Mouse (Mus musculus): ENCODE measurements around the gene Pitpnc1. TPM values are rescaled to one million over a fixed set of nuclear protein-coding genes. Genes with fewer than 3 reads are reported as not detected.
"Not testable (repeated sequence)": the region's sequence is repeated elsewhere in the genome, so short reads cannot be mapped to it uniquely, and the experiment has no call there.

Gene Pitpnc1
- polyA plus RNA-seq (2014; fragmentation: Nextera tagmentation; extraction: Ambion mirVana) = 26.8 and 32.3 TPM in 2 replicates

- WGBS = 0% methylated on average over 37 of the region's 37 CpGs
- peak within 1 kb of the TSS; percentile 85 for H3K27ac ChIP-seq (ENCODE audit: low read depth, low read length)
- H3K36me3 ChIP-seq (ENCODE audit: control insufficient read depth, insufficient read depth, low read length) = no peaks in the 10 kb centered on the region
- H3K4me3 ChIP-seq (ENCODE audit: low read depth, low read length) = peak within 1 kb of the TSS; percentile 85
- H3K9me3 ChIP-seq (ENCODE audit: control insufficient read depth, low read length) = no peaks in the 10 kb centered on the region
- H3K9ac ChIP-seq (ENCODE audit: low read depth, low read length) = peak within 1 kb of the TSS; percentile 84
- peak within 1 kb of the TSS; percentile 85 for H3K4me2 ChIP-seq (replicated peaks; ENCODE audit: low read depth, low read length)
- ATAC-seq (ENCODE audit: low FRiP score) (peak; percentile 89), DNase-seq (ENCODE audit: low spot score) (peak; percentile 90)
- no peaks in the 10 kb centered on the region for H3K27me3 ChIP-seq (ENCODE audit: control insufficient read depth, insufficient read depth, low read length)
- H3K4me1 ChIP-seq (replicated peaks; ENCODE audit: control insufficient read depth, insufficient read depth, low read length) = peaks cover 3% of the 10 kb centered on the region; the same call in 1 of the 2 replicates
Observed at GRCm38 (mm10) chr11:107470521-107471041, at the start of gene Pitpnc1. Pitpnc1 (minus strand) TSS chr11:107470699.

DNA sequence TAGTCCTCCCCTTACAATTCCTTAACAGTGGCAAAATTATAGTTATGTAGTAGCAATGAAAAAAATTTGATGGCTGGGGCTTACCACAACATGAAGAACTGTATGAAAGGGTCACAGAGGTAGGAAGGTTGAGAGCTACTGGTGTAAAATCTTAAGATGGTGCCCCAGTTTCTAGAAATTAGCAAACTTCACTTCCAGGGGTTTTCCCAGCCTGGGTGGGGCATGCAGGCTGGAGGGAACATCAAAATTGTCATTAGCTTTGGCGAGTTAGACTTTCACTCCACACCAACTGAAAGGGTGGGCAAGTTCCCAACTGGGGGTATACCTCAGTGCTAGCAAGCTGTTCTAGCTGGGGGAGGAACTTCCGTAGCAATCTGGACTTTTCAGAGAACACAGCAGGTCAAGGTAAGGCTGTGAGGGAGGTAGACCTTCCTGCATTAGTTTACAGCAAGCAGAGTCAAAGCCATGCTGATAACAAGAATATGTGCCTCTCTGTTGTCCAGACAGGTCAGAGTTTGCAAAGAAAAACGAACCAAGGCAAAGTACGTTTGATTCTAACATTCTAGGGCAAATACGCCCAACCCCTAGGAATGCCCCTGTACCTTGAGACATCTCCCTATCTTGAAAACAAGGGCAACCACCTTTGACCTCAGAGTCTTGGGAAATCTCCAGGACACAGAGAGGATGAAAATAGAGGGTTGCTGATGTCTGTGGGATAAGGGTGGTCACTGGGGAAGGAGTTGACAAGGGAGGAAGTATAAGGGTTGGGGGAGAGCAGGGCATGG, 48.3 kb upstream of the Pitpnc1 start:
- 76% methylated on average over 5 of the region's 5 CpGs for WGBS
- Histone ChIP-seq H3K36me3 (ENCODE audit: control insufficient read depth, insufficient read depth, low read length) (no peaks in the 10 kb centered on the region), H3K27ac (ENCODE audit: low read depth, low read length) (no peak overlapping the region), H3K27me3 (ENCODE audit: control insufficient read depth, insufficient read depth, low read length) (no peaks in the 10 kb centered on the region), H3K4me1 (replicated peaks; ENCODE audit: control insufficient read depth, insufficient read depth, low read length) (no peaks in the 10 kb centered on the region), H3K4me3 (ENCODE audit: low read depth, low read length) (no peak overlapping the region), H3K4me2 (replicated peaks; ENCODE audit: low read depth, low read length) (no peak overlapping the region), H3K9ac (ENCODE audit: low read depth, low read length) (no peak overlapping the region), H3K9me3 (ENCODE audit: control insufficient read depth, low read length) (no peaks in the 10 kb centered on the region)
- ATAC-seq (ENCODE audit: low FRiP score) (no peak), DNase-seq (ENCODE audit: low spot score) (no peak)

DNA sequence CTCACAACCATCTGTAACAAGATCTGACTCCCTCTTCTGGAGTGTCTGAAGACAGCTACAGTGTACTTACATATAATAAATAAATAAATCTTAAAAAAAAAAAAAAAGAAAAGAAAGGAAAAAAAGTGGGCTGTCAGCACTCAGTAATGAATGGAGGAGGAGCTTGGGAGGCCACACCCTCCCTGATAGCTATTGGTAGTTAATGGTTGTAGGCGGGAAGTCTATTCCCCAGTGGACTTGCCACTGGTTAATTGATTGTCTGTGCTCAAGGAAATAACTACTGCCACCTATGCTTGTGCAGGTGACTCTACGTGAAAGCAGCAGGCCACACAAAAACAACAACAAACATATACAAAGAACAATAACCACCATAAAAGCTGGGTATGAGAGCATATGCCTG, 45.9 kb upstream of the Pitpnc1 start:
- H3K4me1 ChIP-seq (replicated peaks; ENCODE audit: control insufficient read depth, insufficient read depth, low read length) = no peaks in the 10 kb centered on the region
- ATAC-seq (ENCODE audit: low FRiP score) = no peak
- H3K4me2 ChIP-seq (replicated peaks; ENCODE audit: low read depth, low read length) = no peak overlapping the region
- 96% methylated on average over 2 of the region's 2 CpGs for WGBS
- no peak overlapping the region for H3K27ac ChIP-seq (ENCODE audit: low read depth, low read length)
- no peaks in the 10 kb centered on the region for H3K27me3 ChIP-seq (ENCODE audit: control insufficient read depth, insufficient read depth, low read length)
- no peaks in the 10 kb centered on the region for H3K36me3 ChIP-seq (ENCODE audit: control insufficient read depth, insufficient read depth, low read length)
- DNase-seq (ENCODE audit: low spot score) = no peak
- no peaks in the 10 kb centered on the region for H3K9me3 ChIP-seq (ENCODE audit: control insufficient read depth, low read length)
- no peak overlapping the region for H3K4me3 ChIP-seq (ENCODE audit: low read depth, low read length)
- no peak overlapping the region for H3K9ac ChIP-seq (ENCODE audit: low read depth, low read length)

DNA sequence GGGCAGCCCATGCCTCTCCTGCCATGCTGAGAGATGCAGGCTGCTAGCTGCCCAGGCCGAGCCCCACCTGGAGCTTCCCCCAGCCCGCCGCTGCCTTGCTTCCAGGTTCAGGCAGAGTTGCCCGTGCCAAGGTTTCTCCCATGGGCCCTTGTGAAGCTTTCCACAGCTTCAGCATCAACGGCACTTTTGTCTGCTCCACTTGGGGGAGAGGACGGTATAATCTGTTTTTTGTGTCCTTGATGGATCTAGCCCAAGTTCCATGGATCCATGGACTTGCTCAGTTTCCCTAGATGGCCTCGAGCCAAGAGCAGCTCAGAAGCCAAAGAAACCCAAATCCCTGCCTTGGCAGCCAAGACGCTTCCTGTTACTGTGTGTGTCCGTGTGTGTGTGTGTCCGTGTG, 42.5 kb upstream of the Pitpnc1 start:
- ATAC-seq (ENCODE audit: low FRiP score) = no peak
- 87% methylated on average over 10 of the region's 10 CpGs for WGBS
- DNase-seq (ENCODE audit: low spot score) = no peak

DNA sequence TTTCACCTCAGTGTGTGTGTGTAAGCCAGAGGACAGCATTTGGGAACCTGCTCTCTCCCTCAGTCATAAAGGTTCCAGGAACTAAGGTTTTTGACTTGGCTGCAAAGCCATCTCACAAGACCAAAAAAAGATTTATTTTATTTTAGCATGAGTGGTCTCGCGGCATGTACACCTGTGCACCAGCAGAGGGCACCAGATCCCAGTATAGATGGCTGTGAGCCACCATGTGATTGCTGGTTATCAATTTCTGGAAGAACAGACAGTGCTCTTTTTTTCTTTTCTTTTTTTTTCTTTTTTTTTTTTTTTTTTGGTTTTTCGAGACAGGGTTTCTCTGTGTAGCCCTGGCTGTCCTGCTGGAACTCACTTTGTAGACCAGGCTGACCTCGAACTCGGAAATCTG, 41.5 kb upstream of the Pitpnc1 start:
- not testable (repeated sequence) for H3K9ac ChIP-seq (ENCODE audit: low read depth, low read length); H3K4me3 ChIP-seq (ENCODE audit: low read depth, low read length); ATAC-seq (ENCODE audit: low FRiP score); H3K27me3 ChIP-seq (ENCODE audit: control insufficient read depth, insufficient read depth, low read length); H3K4me1 ChIP-seq (replicated peaks; ENCODE audit: control insufficient read depth, insufficient read depth, low read length); H3K36me3 ChIP-seq (ENCODE audit: control insufficient read depth, insufficient read depth, low read length); H3K4me2 ChIP-seq (replicated peaks; ENCODE audit: low read depth, low read length); H3K9me3 ChIP-seq (ENCODE audit: control insufficient read depth, low read length); H3K27ac ChIP-seq (ENCODE audit: low read depth, low read length)
- peak; percentile 81 for DNase-seq (ENCODE audit: low spot score)
- WGBS = 53% methylated on average over 5 of the region's 5 CpGs

More for the DNA sequence above, 42.5 kb upstream of the Pitpnc1 start:
- Histone ChIP-seq H3K27me3 (ENCODE audit: control insufficient read depth, insufficient read depth, low read length) (no peaks in the 10 kb centered on the region), H3K4me1 (replicated peaks; ENCODE audit: control insufficient read depth, insufficient read depth, low read length) (peaks cover 5% of the 10 kb centered on the region), H3K4me3 (ENCODE audit: low read depth, low read length) (no peak overlapping the region), H3K36me3 (ENCODE audit: control insufficient read depth, insufficient read depth, low read length) (no peaks in the 10 kb centered on the region), H3K9ac (ENCODE audit: low read depth, low read length) (no peak overlapping the region), H3K9me3 (ENCODE audit: control insufficient read depth, low read length) (no peaks in the 10 kb centered on the region), H3K27ac (ENCODE audit: low read depth, low read length) (no peak overlapping the region), H3K4me2 (replicated peaks; ENCODE audit: low read depth, low read length) (no peak overlapping the region)

DNA sequence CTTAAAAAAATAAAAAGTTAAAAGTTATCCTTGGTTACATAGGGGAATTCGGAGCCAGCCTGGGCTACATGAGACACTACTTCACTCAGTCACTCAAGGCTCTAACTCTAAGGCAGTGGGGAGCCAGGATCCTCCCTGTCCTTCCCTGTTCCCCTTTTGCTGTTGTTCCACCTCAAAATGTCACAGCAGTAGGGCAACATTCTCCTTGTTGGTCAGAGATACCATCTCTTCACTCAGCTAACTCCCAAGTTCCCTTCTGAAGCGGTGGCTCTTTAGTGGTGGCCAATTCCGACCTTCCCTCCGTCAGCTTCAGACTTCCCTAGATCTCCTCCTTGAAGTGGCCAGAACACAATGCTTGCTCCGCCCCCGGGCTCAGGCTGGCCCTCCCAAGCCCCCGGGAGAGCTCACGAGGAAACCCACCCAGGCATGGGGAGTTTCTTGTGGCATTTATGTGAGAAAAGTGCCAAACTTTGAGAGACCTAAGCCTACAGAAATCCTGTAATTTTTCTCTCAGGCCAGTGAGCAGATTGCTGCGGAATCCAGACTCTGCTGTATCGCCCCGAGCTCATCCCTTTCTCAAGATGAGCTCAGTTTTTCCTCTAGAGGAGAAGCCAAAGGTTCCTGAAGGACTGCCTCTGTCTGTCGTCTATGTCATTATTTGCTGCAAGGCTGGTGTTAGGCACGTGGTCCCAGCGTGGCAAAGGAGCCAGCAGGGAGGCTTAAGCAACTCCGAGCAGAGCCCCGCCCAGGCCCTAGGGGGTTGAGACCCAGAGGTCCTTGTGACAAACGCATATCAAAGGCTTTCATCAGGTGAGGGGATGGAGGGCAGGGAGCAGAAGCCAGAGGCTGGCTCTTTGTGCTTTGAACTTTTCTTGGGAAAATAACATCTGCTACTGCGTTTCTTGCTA, 40.1 kb upstream of the Pitpnc1 start:
- Histone ChIP-seq H3K9me3 (ENCODE audit: control insufficient read depth, low read length) (no peaks in the 10 kb centered on the region), H3K27me3 (ENCODE audit: control insufficient read depth, insufficient read depth, low read length) (no peaks in the 10 kb centered on the region), H3K4me3 (ENCODE audit: low read depth, low read length) (no peak overlapping the region), H3K9ac (ENCODE audit: low read depth, low read length) (no peak overlapping the region), H3K4me2 (replicated peaks; ENCODE audit: low read depth, low read length) (peak overlapping the region; percentile 28), H3K4me1 (replicated peaks; ENCODE audit: control insufficient read depth, insufficient read depth, low read length) (peaks cover 5% of the 10 kb centered on the region), H3K36me3 (ENCODE audit: control insufficient read depth, insufficient read depth, low read length) (no peaks in the 10 kb centered on the region), H3K27ac (ENCODE audit: low read depth, low read length) (no peak overlapping the region)
- 4% methylated on average over 18 of the region's 18 CpGs for WGBS
- peak; percentile 40 for DNase-seq (ENCODE audit: low spot score)
- no peak for ATAC-seq (ENCODE audit: low FRiP score)

GRCm38 (mm10) chr11:107509631-107510338, 39.3 kb upstream of the Pitpnc1 start:
- H3K36me3 ChIP-seq (ENCODE audit: control insufficient read depth, insufficient read depth, low read length) = no peaks in the 10 kb centered on the region
- WGBS = 15% methylated on average over 11 of the region's 11 CpGs
- ATAC-seq (ENCODE audit: low FRiP score) = peak; percentile 27; the same call in 1 of the 2 replicates

GRCm38 (mm10) chr11:107506260-107506659, 35.8 kb upstream of the Pitpnc1 start:
- DNase-seq (ENCODE audit: low spot score) (peak; percentile 30), ATAC-seq (ENCODE audit: low FRiP score) (no peak)

More at GRCm38 (mm10) chr11:107509631-107510338, 39.3 kb upstream of the Pitpnc1 start:
- Histone ChIP-seq H3K27me3 (ENCODE audit: control insufficient read depth, insufficient read depth, low read length) (no peaks in the 10 kb centered on the region), H3K4me3 (ENCODE audit: low read depth, low read length) (no peak overlapping the region), H3K9ac (ENCODE audit: low read depth, low read length) (no peak overlapping the region), H3K27ac (ENCODE audit: low read depth, low read length) (no peak overlapping the region), H3K9me3 (ENCODE audit: control insufficient read depth, low read length) (no peaks in the 10 kb centered on the region), H3K4me1 (replicated peaks; ENCODE audit: control insufficient read depth, insufficient read depth, low read length) (peaks cover 5% of the 10 kb centered on the region), H3K4me2 (replicated peaks; ENCODE audit: low read depth, low read length) (no peak overlapping the region)
- DNase-seq (ENCODE audit: low spot score) = peak; percentile 57

More at GRCm38 (mm10) chr11:107506260-107506659, 35.8 kb upstream of the Pitpnc1 start:
- Histone ChIP-seq H3K4me2 (replicated peaks; ENCODE audit: low read depth, low read length) (no peak overlapping the region), H3K27me3 (ENCODE audit: control insufficient read depth, insufficient read depth, low read length) (no peaks in the 10 kb centered on the region), H3K36me3 (ENCODE audit: control insufficient read depth, insufficient read depth, low read length) (no peaks in the 10 kb centered on the region), H3K9me3 (ENCODE audit: control insufficient read depth, low read length) (no peaks in the 10 kb centered on the region), H3K27ac (ENCODE audit: low read depth, low read length) (no peak overlapping the region), H3K4me1 (replicated peaks; ENCODE audit: control insufficient read depth, insufficient read depth, low read length) (peaks cover 5% of the 10 kb centered on the region), H3K9ac (ENCODE audit: low read depth, low read length) (no peak overlapping the region), H3K4me3 (ENCODE audit: low read depth, low read length) (no peak overlapping the region)
- 82% methylated on average over 1 of the region's 1 CpGs for WGBS

Data from hindbrain, embryonic 11.5 days (tissue).